Mouse (Mus musculus) spleen, postnatal 4 days (tissue): Measurements from ENCODE around the gene Sorcs2.

Experiments used
- DNase-seq, 2 experiments: peaks; one replicate each; pipeline ENCODE4 v3.0.0; 2022; ENCODE audit warnings: low spot score in 2 of 2

The Sorcs2 gene

DNA sequence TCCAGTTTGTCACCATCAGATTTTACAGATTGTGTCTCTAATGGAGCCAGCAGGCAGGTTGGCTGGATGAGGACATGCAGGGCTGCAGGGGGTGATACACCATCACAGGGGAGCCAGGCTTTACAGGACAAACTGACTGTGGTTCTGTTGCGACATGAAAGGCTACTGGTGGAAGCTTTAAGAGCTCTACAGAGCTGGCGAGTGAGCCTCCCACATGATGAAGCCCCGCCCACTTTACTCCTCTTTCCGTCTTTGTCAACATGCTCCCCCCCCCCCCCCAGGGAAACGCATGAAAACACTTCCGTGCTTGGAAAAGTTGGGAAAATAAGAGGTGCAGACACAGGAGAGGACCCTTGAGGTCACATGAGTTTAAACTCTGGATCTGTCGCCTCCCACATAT lies 219.7 kb downstream of the Sorcs2 start:
- no peak for DNase-seq

DNA sequence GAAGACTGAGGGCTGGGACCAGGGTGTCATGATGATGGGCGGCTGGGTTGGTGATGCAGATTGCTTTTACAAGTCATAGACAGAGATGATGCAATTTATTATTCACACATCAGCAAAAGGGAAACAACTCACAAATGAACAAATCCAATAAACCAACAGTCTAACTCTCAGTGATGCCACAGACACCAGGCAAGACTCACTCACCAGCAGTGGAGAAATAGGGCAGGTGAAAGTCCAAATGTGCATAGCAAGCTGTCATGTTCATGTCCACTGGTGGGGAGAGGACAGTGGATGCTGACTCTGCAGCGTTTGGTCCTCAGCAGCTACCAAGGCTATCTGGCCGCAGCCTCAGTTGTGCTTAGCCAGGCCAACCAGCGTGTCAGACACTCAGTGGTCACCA lies 221.1 kb downstream of the Sorcs2 start:
- DNase-seq: no peak

DNA sequence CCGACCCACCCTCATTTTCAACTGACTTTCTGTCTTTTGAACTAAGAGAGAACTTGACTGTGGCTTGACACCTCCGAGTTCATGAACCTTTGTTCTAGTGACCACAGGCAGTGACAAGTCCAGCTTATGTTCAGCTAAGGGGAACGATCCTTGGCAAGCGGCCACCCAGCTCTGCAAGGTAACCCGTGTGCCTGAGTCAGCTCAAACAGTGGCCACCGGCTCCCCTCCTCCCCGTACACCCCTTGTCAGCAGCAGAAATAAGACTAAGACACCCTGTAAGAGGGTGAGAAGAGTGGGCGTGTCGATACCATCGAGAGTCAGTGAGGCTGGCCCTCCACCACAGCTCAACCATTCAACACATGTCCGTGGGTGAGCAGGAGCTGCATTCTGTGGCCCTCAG lies 221.5 kb downstream of the Sorcs2 start:
- no peak for DNase-seq

DNA sequence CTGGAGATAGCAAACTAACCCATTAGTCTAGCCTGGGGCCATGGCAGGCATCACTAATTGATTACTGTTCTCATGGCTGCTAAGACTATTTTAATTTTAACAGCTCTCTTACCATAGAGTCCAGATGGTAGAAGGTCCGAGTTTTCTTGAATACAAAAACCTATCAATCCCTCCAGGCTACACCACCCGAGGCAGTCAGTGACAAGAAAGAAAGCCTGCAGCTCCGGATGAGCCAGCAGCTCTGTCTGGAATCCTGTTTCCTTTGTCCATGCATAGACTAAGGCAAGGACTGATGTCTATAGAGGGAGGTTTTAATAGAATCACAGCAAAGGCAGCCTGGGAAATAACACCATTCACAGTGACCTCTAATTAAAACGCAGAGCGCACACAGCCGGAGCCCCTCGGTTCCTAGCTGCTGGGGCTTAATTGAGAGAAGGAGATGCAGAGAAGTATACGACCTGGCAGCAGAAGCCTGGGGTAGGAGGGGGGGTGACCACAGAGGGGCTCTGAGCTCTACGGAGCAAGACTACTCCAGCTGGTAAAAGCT lies 223.3 kb downstream of the Sorcs2 start:
- DNase-seq: no peak

DNA sequence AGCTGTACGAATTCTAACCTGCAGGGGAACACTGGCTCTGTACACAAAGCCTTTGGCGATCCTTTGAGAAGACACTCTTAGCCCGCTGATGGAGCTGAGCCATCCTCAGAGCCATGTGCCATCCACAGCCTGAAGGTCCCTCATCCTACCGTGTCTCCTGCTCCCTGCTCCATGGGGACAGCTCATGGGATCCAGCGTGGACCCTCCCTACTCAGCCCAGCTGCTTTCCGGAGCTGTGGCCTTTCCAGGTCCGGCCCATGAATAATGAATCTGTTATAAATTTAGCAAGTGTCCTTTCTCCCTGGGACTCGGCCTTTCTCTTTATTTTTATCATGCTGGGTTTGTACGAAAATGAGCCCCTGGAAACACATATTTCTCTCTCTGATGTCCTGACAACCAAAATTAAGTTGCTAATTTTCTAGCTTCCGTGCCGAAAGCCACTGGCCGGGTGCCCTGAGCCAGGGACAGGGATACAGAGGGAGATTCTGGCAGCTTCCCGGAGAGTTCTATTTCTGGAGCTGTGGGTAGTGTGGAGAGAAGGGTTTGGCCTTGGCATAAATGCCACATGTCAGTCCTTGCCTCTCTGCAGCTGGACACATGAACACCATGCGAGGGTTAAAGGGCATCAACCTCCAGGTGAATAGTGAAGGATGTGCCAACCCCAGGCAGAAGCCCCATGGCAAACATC lies 228.8 kb downstream of the Sorcs2 start:
- no peak for DNase-seq

DNA sequence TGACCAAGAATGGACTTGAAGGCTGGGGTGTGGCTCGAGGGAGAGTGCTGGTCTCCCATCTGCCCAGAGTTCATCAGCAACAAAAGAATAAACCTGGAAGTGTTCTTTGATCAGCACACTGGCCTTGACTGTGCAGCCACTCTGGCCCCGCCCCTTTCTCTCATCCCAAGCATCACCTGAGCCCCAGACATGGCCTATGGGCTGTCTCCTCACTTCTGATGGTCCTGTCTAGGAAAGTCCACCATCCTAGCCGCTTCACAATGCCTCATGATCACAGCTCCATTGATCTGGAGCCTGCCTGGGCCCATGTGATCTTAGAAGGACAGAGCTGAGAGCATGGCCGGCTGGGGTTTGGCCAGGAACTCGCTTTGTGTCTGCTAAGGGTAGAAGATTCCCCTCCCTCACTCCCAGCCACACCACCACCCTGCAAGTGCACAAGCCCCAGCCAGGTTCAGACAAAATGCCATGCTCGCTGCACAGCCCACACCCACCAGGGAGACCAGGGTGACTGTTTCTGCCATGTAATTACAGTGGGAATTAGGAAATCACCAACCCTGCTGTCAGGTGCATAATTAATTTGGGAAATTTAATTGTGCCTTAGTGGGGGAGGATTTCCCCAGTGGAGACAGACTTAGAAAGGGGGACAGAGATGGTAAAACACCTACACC lies 231.5 kb downstream of the Sorcs2 start:
- no peak for DNase-seq

DNA sequence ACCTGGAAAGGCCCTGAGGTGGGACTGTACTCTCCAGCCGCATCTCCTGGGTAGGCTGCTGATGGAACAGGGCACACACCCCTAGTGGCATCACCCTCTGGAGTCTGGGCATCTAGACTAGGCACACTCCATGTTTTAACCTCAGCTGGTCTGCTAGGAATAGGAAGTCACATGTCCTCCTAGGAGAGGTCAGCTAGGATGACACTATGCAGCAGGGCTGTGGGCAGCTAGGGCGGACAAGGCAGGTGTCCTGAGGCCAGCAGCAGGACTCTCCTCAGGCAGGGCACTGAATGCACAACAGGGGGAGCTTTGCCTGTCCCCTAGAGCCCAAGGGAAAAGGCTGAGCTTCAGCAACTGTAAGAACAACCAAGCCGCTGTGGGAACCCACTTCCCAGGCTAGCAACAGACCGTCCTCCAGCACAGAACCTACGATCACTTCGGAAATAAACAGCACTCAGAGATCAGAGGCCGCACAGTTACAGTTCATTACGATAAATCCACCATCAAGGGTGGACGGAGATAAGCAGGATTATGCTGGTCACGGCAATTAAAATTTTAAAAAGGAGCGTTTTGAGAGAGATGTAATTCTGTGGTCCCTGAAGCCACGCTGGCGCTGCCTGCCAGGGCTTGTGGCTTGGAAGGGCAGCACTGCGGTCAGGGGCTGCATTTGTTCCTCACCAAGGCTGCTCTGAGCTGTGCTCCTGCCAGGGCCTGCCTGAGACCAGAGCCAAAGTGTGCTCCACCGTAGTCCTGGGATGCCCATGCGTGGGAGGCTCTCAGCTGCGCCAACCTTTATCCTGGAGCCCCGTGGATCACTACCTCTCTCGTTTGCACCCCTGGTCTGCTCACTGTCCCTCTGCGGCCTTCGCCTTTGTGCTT lies 232.3 kb downstream of the Sorcs2 start:
- DNase-seq: no peak

DNA sequence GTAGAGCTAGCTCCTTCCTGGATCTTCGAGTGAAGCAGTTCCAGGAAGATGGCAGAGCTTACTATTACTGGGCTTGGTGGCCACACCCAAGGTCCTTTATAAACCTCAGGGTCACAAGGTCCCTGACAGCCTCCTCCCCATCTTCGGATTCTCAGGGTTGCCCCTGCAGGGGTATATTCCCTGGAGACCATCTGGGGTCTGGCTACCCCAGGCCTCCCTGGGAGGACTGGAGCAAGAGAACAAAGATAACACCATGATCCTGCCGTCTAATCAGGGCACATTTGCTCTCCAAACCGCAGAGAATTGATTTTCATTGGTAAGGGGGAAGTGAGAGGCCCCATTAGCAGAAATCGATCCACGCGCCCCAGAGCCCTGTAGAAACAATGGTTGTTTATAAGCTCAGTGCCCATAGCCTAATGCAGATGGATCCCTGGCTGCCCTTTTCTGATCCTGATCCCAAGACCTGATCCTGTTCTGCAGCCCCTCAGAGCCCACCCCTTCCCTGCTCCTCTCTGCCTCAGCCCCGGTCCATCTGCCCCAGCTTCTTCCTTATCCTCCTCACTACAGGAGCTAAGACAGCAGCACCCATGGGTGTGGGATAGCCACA lies 243.0 kb downstream of the Sorcs2 start:
- no peak for DNase-seq

DNA sequence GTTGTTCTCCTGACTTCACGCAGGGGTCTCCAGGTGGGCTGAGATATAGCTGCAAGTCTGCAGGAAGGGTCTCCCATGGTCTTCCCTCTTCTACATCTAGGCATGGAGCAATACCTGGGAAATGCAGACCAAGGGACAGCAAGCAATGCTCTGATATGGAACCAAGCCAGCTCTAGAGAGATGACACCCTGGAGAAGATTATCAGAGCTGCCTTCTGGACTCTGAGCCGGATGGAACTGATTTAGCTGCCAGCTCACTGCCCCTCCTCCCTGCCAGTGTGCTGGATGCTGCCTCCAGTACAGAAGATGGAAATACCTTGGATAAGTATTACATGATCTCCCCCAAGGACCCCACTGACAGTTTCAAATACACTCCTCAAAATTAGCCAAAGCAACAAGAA lies 244.7 kb downstream of the Sorcs2 start:
- no peak for DNase-seq

DNA sequence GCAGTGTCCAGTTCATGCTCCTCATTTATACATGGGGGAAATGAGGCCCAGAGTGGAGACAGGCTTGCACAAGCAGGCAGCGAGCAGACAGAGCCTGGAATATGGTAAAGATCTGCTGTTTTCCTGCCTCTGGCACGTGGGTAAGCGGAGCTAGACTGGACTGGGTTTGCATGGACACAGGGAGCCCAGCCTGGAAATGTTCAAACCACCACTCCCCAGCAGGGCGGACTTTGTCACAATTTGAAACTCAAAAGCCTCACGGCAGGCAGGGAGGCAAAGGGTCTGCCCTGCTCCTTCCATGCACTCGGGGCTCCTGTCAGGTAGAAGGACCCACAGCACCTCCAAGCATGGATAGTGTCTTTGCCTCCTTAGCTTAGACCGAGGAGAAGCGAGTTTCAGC lies 246.9 kb downstream of the Sorcs2 start:
- DNase-seq: no peak

DNA sequence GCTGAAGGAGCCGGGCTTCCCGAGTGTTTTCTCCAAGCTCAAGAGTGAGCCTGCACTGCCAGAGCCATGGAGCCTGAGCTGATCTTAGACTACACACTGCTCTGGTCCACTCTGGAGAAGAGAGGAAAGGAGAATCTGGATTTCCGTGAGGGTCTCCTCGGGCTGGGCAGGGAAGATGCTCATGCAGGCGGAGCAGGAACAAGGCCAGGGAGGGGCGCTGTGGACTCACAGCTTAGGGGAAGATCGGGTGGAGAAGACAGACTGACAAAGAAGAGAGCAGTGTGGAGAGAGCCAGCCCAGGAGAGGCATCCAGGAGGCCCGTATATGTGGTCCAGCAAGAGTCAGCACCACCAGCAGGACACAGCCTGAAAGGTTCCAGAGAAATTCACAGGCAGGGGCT lies 248.8 kb downstream of the Sorcs2 start:
- DNase-seq: no peak

DNA sequence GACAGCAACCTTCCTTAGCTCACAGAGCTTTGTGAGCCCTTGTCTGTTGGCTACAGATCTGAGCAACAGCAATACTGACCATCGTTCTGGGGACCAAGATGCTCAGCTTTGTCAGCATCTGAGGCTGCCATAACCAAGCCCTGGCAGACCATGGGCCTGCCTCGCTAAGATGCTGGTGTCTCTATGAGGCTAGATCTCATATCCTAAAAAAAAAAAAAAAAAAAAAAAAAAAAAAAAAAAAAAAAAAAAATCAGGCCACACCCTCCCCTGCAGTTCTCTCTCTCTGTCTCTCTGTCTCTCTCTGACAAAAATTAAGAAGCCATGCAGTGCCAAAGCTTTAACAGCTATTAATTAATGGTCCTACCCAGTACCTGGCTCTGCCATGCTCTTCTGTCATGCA lies 251.3 kb downstream of the Sorcs2 start:
- DNase-seq: no peak

DNA sequence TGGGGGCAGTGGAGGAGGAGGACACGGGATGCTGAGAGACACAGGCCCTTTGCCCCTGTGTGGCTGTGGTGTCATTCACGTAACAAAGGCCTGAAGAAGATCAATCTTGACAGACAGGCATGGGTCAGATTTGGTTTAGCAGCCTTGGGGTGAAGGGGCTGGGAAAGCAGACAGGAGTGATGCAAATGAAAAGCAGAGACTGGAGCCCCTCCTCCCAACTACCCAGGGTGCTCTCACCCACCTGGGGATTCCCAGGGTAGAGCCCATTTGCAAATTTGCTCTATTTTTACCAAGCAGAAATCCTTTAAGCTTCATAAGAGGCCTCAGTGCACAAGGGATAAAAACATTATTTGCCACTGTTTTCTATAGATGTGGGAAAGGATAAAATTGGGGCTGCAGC lies 253.4 kb downstream of the Sorcs2 start:
- no peak for DNase-seq

DNA sequence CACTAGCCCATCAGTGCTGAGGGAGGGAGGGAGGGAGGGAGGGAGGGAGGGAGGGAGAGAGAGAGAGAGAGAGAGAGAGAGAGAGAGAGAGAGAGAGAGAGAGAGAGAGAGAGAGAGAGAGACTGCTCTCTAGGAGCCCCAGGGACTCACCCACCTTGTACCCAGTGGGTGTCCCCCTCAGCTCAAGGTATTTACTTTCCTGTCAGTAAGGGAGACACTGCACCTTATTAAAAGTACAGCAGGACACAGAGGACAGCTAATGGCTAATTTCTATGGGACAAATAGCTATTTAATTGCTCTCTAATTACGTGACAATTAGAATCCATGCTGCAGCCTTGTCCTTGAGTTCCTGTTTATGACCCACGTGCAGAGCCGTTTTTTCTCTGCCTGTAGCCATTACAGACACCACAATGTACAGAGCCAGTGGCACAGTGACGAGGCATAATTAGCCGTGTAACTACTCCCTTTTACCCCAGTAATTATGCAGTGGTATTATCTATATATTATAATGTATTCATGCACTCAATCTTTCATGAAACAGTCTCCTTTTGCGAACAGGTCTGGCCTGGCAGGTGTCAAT lies 256.2 kb downstream of the Sorcs2 start:
- no peak for DNase-seq

DNA sequence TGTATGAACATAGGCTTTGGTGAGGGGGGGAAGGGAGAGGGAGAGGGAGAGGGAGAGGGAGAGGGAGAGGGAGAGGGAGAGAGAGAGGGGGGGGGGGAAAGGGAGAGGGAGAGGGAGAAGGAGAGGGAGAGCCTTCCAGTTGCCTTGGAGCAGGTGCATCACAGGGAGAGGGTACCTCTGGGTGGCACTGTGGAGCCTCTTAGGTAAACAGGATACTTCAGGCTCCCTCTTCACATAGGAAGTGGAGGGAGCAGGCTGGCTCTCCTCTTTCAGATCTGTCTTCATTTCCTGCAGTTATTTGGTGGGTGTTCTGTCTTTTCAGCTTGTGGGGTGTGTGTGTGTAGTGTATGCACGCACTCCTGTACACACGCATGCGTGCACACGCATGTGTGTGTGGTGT lies 256.8 kb downstream of the Sorcs2 start:
- DNase-seq: no peak

DNA sequence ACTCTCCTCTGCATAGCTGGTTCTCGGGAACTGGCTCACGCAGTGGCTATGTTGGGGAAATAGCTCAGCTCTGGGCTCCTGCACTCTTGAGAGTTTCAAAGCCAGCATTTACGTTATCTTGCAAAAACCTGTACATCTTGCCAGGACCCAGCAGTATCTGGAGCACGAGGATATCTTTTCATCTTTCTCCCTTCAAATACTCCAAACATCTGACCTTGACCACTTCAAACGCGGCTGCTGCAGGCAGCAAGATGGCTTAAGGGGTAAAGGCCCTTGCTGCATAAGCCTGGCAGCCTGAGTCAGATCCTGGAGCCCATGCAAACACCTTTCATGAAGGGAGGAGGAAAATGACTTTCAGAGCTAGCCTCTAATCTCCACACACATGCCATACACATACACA lies 258.2 kb downstream of the Sorcs2 start:
- no peak for DNase-seq

DNA sequence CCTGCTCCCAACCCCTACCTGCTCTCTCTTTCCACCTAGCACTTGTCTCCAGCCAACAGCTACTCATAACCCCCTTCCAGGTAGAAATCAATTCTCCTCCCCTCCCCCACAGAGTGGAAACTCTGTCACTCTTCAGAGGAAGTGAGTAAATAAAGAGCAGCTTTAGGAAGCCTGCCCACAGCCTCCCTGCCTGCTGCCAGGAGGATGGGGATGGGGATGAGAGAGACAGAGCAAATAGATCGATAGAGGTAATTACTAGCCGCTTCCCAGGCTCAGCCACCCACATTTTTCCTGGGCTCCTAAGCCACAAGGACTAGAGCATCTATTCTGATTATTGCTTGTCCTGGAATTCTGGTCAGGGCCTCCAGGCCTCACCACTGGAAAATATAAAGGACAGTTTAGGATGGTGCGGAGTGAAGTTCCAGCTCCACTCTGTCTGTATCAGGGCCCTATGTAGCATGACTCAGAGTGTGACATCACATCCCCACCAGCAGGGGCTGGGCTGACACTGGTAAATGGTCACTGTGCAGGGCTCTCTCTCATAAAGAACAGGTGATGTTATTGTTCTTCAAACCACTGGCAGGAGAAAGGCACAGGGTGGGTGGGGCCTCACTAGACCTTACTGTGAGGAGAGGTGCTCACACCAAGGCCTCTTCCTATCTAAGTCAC lies 261.9 kb downstream of the Sorcs2 start:
- no peak for DNase-seq

DNA sequence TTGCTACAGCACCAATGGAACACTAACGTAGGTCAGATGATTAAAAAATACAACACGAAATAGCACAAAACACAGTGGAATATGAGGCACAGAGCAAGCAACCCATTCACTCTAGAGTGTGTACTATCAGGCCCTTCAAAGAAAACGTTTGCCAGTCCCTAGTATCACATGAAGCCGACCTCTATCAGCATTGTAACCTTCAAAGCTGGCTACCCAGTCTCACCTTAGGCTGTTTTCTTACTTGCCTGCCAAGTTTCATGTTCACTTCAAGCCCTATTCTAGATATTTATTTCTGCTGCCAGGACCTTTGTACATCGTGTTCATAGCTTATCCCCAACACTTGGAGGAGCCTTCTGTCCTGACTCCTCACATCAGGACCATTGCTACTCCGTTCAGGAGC lies 263.6 kb downstream of the Sorcs2 start:
- DNase-seq: no peak

DNA sequence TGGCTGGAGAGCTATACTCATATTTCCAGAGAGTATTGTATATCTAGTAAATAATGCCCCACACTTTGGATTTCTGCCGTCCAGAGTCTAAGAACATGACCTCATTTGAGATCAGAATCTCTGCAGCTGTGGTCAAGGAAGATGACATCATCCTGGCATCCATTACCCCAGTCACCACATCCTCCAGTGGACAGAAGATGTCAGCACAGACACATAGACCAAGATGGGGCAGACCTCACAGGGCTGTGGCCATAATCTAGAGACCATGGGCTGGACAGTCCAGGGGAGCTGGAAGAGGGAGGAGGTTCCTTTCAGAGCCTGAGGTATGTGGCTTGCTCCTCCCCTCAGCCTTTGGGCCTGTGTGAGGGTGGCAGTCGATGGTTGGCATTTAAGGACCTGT lies 264.0 kb downstream of the Sorcs2 start:
- no peak for DNase-seq

DNA sequence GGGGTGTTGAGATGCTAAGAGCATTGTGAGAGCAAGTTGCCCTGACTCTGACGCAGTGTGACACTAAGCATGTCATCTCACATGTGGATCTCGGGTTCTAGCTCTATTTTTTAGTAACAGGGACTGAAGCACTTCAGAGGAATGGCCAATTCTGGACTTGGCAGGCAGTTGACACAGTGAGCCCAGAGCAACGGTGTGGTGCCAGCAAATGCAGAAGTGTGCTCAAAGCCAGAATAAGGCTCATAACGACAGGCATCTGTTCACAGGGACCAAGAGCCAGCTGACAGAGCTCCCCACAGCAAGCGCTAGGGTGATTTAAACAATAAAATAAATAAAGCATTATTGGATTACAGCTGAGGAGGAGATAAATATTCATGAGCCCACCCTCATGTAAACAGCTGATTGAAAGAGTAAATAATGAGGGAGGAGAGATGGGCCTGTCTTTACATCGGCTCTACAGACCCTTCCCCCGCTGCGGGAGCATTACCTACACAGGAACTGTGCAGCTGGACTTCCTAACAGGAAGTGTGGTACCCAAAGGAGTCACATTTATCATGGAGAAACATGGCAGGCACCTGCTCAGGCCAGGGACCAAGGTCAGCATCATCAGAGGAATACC lies 267.4 kb downstream of the Sorcs2 start:
- no peak for DNase-seq

DNA sequence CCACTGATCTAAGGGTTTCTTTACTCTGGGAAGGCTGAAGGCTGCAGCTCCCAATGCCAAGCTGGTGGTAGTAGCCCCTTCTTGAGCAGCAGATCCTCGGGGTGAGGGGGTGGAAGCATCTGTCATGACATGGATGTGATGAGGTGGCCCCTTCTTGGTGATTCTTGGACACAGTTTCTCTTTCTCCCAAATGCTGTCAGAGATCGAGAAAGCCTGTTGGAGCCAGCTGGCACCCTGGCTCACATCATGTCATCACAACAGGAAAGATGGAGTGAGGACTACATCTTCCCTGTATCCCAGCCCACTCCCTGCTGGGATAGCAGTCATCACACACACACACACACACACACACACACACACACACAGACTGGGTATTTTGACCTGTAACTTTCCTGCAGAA lies 268.3 kb downstream of the Sorcs2 start:
- DNase-seq: no peak
